Mouse (Mus musculus): ENCODE results near the gene Chsy1. TPM values are rescaled to one million over a fixed set of nuclear protein-coding genes. Genes with fewer than 3 reads are reported as not detected.

Gene Chsy1
- polyA plus RNA-seq, 1 experiment = not detected

DNA sequence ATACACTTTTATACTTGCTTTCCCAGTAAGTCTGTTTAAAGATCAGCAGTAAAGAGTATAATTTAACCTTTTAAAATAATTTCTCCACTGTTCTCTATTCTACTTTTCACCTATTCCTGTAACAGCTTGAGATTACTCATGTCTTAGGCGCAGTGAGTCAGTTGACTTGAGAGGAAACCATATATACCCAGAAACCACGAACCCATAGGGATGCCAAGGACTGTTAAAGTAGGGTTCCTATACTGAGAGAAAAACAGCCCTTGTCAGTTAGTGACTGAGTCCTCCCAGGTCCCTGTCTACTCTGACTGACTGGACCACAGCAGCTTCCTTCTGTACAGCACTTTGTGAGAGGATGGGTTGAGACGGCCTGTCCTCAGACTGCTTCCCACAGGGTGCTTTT, 8.7 kb downstream of the Chsy1 start:
- 65% methylated on average over 3 of the region's 3 CpGs for WGBS
- TF ChIP-seq POLR2A (IDR thresholded peaks at IDR 0.05; ENCODE audit: insufficient read depth, low read depth, low read length) (no peak), CTCF (IDR thresholded peaks at IDR 0.05; ENCODE audit: insufficient read depth, low read depth, low read length) (no peak)
- peaks cover 22% of the 10 kb centered on the region for H3K4me1 ChIP-seq (ENCODE audit: control insufficient read depth, insufficient read depth, low read length)
- 0 out of 2 replicates have a peak overlapping the region, but pooled peaks have one; percentile 57 for H3K27ac ChIP-seq (ENCODE audit: insufficient read depth, low read depth, low read length)
- H3K4me3 ChIP-seq (ENCODE audit: insufficient read depth, low read depth, low read length) = no peak overlapping the region

DNA sequence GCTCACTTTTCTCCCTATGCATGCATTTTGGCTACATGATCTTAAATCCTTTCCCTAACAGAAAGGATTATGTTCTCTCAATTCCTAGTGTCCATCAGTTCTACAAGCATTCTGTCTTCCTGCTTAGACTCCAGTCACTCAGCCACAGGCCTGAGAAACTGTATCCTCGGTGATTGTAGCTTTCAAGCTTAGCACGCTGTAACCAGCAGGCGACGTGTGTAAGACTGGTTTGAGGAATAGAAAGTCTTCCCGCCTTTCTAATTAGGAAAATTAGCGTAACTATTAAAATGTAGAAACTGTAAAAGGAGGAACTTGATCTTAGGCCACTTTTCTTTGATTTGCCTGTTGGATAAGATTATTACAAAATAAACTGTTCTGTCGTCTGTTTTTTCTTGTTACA, 9.5 kb downstream of the Chsy1 start:
- TF ChIP-seq CTCF (IDR thresholded peaks at IDR 0.05; ENCODE audit: insufficient read depth, low read depth, low read length) (no peak), POLR2A (IDR thresholded peaks at IDR 0.05; ENCODE audit: insufficient read depth, low read depth, low read length) (no peak)
- WGBS = 39% methylated on average over 7 of the region's 7 CpGs
- peaks cover 22% of the 10 kb centered on the region for H3K4me1 ChIP-seq (ENCODE audit: control insufficient read depth, insufficient read depth, low read length)
- no peak overlapping the region for H3K4me3 ChIP-seq (ENCODE audit: insufficient read depth, low read depth, low read length)
- 0 out of 2 replicates have a peak overlapping the region, but pooled peaks have one; percentile 57 for H3K27ac ChIP-seq (ENCODE audit: insufficient read depth, low read depth, low read length)

DNA sequence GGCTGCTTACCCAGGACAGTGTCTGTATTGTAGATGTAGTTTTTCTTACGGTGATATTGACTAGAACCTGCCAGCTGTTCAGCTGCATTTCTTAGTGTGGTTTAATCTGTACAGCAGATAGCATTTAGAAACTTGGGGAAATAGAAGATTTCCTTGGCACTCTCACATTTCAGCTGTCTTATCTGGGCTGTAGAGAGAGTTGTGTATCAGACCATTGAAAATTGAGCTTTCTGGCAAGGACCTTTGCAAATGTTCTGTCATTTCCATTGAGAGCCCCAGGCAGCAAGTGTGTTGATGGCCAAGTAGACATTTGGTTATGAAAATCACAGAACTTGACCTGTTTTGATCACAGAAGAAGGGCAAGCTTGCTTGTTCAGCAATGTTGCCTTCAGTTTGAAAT, 10.8 kb downstream of the Chsy1 start:
- WGBS = 35% methylated on average over 1 of the region's 1 CpGs

DNA sequence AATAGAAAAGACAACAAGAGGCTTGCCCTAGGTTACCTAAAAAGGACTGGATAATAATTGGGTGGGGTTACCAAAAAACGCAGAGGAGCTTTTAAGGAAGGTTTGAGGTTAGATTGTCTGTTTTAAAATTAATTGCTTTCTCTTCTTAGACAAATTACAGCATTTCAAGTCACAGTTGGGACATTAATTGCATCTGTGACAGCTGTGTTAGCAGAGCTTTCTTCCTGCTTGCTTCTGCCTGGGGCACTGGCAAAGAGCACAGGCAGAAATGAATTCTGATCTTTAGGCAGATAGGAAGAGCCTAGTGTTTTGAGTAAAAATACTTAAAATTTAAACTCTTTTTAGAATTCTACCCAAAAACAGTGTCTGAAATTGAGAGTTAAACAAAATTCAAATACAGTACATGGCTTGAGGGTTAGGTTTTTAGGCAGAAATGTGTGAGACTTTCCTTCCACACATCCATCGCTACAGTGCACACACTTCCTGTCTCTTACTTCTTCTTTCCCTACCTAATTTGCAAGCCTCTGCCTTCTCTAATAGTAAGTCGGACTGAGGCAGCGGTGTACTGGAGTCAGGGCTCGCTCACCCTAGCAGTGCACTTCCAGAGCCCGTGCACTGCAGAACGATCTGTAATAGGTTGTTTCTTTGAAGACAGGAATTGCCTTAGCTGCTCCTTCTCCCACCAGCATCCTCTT, 11.5 kb downstream of the Chsy1 start:
- no peak overlapping the region for H3K4me3 ChIP-seq (ENCODE audit: insufficient read depth, low read depth, low read length)
- peaks cover 30% of the 10 kb centered on the region for H3K4me1 ChIP-seq (ENCODE audit: control insufficient read depth, insufficient read depth, low read length)
- TF ChIP-seq POLR2A (IDR thresholded peaks at IDR 0.05; ENCODE audit: insufficient read depth, low read depth, low read length) (no peak), CTCF (IDR thresholded peaks at IDR 0.05; ENCODE audit: insufficient read depth, low read depth, low read length) (no peak)
- WGBS = 17% methylated on average over 7 of the region's 7 CpGs
- H3K27ac ChIP-seq (ENCODE audit: insufficient read depth, low read depth, low read length) = peak overlapping the region; percentile 96

More for the DNA sequence above, 10.8 kb downstream of the Chsy1 start:
- peak overlapping the region; percentile 77 for H3K27ac ChIP-seq (ENCODE audit: insufficient read depth, low read depth, low read length)
- TF ChIP-seq POLR2A (IDR thresholded peaks at IDR 0.05; ENCODE audit: insufficient read depth, low read depth, low read length) (no peak), CTCF (IDR thresholded peaks at IDR 0.05; ENCODE audit: insufficient read depth, low read depth, low read length) (no peak)
- no peak overlapping the region for H3K4me3 ChIP-seq (ENCODE audit: insufficient read depth, low read depth, low read length)
- H3K4me1 ChIP-seq (ENCODE audit: control insufficient read depth, insufficient read depth, low read length) = peaks cover 29% of the 10 kb centered on the region

DNA sequence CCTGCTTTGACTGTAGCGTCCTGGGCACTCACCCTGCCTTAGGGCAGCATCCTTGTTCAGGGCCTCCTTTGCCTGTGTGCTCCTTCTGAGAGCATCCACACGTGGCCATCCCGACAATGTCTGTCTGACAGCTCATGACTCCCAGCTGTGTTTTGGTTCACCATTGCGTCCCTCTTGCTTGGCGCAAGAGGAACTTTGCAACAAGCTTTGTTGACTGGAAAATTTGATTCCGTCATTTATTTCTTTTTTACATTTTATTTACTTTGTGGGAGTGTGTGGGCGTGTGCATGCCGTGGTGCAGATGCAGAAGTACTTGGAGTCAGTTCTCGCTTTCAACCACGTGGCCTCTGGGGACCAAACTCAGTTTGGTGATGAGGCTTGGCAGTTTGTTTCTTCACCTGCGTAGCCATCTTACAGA, 15.2 kb downstream of the Chsy1 start:
- 45% methylated on average over 11 of the region's 11 CpGs for WGBS
- no peak overlapping the region for H3K4me3 ChIP-seq (ENCODE audit: insufficient read depth, low read depth, low read length)
- peaks cover 17% of the 10 kb centered on the region for H3K4me1 ChIP-seq (ENCODE audit: control insufficient read depth, insufficient read depth, low read length)
- H3K27ac ChIP-seq (ENCODE audit: insufficient read depth, low read depth, low read length) = no peak overlapping the region
- TF ChIP-seq CTCF (IDR thresholded peaks at IDR 0.05; ENCODE audit: insufficient read depth, low read depth, low read length) (no peak), POLR2A (IDR thresholded peaks at IDR 0.05; ENCODE audit: insufficient read depth, low read depth, low read length) (no peak)

DNA sequence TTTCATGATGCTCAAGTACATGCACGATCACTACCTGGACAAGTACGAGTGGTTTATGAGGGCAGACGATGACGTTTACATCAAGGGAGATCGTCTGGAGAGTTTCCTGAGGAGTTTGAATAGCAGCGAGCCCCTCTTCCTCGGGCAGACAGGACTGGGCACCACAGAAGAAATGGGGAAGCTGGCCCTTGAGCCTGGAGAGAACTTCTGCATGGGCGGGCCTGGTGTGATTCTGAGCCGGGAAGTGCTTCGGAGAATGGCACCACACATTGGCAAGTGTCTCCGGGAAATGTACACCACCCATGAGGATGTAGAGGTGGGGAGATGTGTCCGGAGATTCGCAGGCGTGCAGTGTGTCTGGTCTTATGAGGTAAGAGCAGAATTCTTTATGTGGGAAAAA, 16.1 kb downstream of the Chsy1 start:
- WGBS = 92% methylated on average over 14 of the region's 14 CpGs
- H3K27ac ChIP-seq (ENCODE audit: insufficient read depth, low read depth, low read length) = no peak overlapping the region

DNA sequence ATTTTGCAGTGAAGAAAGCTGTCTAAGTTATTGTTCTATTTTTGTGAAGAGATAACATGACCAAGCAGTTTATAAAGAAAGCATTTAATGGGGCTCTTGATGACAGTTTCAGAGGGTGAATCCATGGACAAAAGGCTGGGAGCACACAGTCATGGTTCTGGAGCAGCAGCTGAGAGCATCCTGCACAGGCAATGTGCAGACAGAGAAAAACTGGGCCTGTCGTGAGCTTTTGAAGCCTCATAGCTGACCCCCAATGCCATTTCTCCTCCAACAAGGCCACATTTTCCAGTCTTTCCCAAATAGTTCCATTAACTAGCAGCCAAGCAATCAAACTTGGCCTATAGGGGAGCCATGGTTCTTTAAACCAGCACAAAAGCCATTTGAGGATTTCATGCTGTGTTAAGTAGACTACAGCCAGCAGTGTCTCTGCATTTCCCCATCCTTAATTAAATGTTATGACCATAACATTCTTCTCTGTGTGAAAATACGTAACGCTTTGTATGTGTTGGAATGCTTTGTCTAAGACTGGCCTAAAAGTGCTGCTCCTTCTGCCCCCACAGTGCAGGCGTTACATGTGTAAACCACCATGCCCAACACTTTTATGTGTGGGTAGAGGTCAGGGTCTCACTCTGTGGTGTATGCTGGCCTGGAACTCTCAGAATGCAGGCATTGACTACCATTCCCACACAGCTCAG, 18.8 kb downstream of the Chsy1 start:
- no peak for TF ChIP-seq POLR2A (IDR thresholded peaks at IDR 0.05; ENCODE audit: insufficient read depth, low read depth, low read length)
- Histone ChIP-seq H3K4me3 (ENCODE audit: insufficient read depth, low read depth, low read length) (no peak overlapping the region), H3K4me1 (ENCODE audit: control insufficient read depth, insufficient read depth, low read length) (peaks cover 14% of the 10 kb centered on the region), H3K27ac (ENCODE audit: insufficient read depth, low read depth, low read length) (no peak overlapping the region)
- WGBS = 64% methylated on average over 4 of the region's 4 CpGs

More for the DNA sequence above, 16.1 kb downstream of the Chsy1 start:
- no peak for TF ChIP-seq POLR2A (IDR thresholded peaks at IDR 0.05; ENCODE audit: insufficient read depth, low read depth, low read length)
- no peak for TF ChIP-seq CTCF (IDR thresholded peaks at IDR 0.05; ENCODE audit: insufficient read depth, low read depth, low read length)
- Histone ChIP-seq H3K4me1 (ENCODE audit: control insufficient read depth, insufficient read depth, low read length) (peaks cover 16% of the 10 kb centered on the region), H3K4me3 (ENCODE audit: insufficient read depth, low read depth, low read length) (no peak overlapping the region)

DNA sequence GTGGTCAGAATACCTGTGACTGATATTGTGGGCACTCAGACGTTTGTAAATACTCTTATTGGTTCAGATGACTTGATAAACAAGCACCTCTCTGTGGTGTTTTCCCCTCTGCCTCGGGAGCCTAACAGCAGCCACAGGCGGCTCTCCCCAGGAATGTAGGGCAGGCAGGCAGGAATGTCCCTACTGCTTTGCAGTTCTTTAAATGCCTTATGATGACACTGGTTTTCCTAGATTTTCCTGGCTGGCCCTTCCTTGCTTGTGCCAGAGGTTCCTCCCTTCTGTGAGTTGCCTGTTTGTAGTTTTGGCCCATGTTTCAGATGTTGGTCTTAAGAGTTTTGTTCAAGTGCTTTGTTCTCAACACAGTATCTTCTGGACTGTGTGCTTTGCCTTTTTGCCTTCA, 19.5 kb downstream of the Chsy1 start:
- H3K4me1 ChIP-seq (ENCODE audit: control insufficient read depth, insufficient read depth, low read length) = peaks cover 14% of the 10 kb centered on the region
- WGBS = 39% methylated on average over 3 of the region's 3 CpGs
- H3K4me3 ChIP-seq (ENCODE audit: insufficient read depth, low read depth, low read length) = no peak overlapping the region
- TF ChIP-seq CTCF (IDR thresholded peaks at IDR 0.05; ENCODE audit: insufficient read depth, low read depth, low read length) = no peak
- no peak for TF ChIP-seq POLR2A (IDR thresholded peaks at IDR 0.05; ENCODE audit: insufficient read depth, low read depth, low read length)
- no peak overlapping the region for H3K27ac ChIP-seq (ENCODE audit: insufficient read depth, low read depth, low read length)

DNA sequence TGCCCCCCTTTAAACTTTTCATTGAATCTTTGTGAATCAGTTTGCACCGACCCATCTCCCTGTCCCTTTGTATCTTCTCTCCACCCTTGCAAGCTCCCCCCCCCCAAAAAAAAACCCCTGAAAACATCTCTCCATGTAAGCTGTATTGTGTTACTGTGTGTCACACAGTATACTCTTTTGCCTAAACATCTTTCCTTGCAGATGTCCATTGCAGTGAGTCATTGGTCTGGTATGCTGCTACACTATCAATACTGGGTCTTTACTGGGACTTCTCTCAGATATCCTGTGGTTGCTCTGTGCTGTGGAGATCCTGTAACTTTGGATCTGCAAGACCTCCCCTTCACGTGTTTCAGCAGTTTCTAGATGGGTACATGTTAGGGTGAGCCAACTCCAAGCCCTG, 21.0 kb downstream of the Chsy1 start:
- H3K4me3 ChIP-seq (ENCODE audit: insufficient read depth, low read depth, low read length) = no peak overlapping the region
- H3K27ac ChIP-seq (ENCODE audit: insufficient read depth, low read depth, low read length) = no peak overlapping the region
- H3K4me1 ChIP-seq (ENCODE audit: control insufficient read depth, insufficient read depth, low read length) = peaks cover 5% of the 10 kb centered on the region
- WGBS = 87% methylated on average over 2 of the region's 2 CpGs
- no peak for TF ChIP-seq CTCF (IDR thresholded peaks at IDR 0.05; ENCODE audit: insufficient read depth, low read depth, low read length)
- TF ChIP-seq POLR2A (IDR thresholded peaks at IDR 0.05; ENCODE audit: insufficient read depth, low read depth, low read length) = no peak
